Mouse (Mus musculus) bone marrow macrophage, adult 2 months (primary cell): ENCODE measurements around the gene Kalrn.

Experiments
- CTCF ChIP-seq: IDR thresholded peaks from 2 replicates; pipeline ENCODE4 v1.5.1; 2012; ENCODE audit warnings: low read depth, mild to moderate bottlenecking, low read length, moderate library complexity
- POLR2A ChIP-seq: IDR thresholded peaks from 2 replicates; pipeline ENCODE4 v1.6.1; 2012; ENCODE audit warnings: mild to moderate bottlenecking, low read depth, low read length, borderline replicate concordance

GRCm38 (mm10) chr16:34073930-34074329 lies 499.4 kb downstream of the Kalrn start:
- TF ChIP-seq CTCF (no peak), POLR2A (no peak)
